Mouse (Mus musculus): Measurements from ENCODE around the gene Hapln3.

Gene Hapln3

GRCm38 (mm10) chr7:79130843-79131444 is at the start of gene Hapln3:
Gene Hapln3, minus strand, starts transcription at chr7:79131018.
- in situ Hi-C loops (cut with MboI; ENCODE audit: low sequenced_read_pairs) = no loop called here

GRCm38 (mm10) chr7:79173800-79174199 is 43.0 kb upstream of the Hapln3 start:
- in situ Hi-C loops (cut with MboI; ENCODE audit: low sequenced_read_pairs) = no loop called here

GRCm38 (mm10) chr7:79171782-79172181 is 41.0 kb upstream of the Hapln3 start:
- in situ Hi-C loops (cut with MboI; ENCODE audit: low sequenced_read_pairs) = no loop called here

- in situ Hi-C loops (cut with MboI; ENCODE audit: low sequenced_read_pairs) = no loop called here
These were observed 36.3 kb upstream of the Hapln3 start for GRCm38 (mm10) chr7:79167006-79167562.

- in situ Hi-C loops (cut with MboI; ENCODE audit: low sequenced_read_pairs) = no loop called here
These were observed 28.6 kb upstream of the Hapln3 start for GRCm38 (mm10) chr7:79159406-79159805.

GRCm38 (mm10) chr7:79149522-79149921 is 18.7 kb upstream of the Hapln3 start:
- in situ Hi-C loops (cut with MboI; ENCODE audit: low sequenced_read_pairs) = no loop called here

- in situ Hi-C loops (cut with MboI; ENCODE audit: low sequenced_read_pairs) = no loop called here
These were observed 18.0 kb upstream of the Hapln3 start, which contains the start of gene Mfge8 for GRCm38 (mm10) chr7:79148711-79149266. Gene Mfge8, minus strand, starts transcription at chr7:79149060.

GRCm38 (mm10) chr7:79147931-79148653 is 17.3 kb upstream of the Hapln3 start:
- in situ Hi-C loops (cut with MboI; ENCODE audit: low sequenced_read_pairs) = no loop called here

GRCm38 (mm10) chr7:79147011-79147837 is 16.4 kb upstream of the Hapln3 start:
- in situ Hi-C loops (cut with MboI; ENCODE audit: low sequenced_read_pairs) = no loop called here

- in situ Hi-C loops (cut with MboI; ENCODE audit: low sequenced_read_pairs) = no loop called here
These were observed 10.1 kb upstream of the Hapln3 start for GRCm38 (mm10) chr7:79140897-79141296.

- in situ Hi-C loops (cut with MboI; ENCODE audit: low sequenced_read_pairs) = loop anchor here (5.0 kb wide), 1 partner anchor 207 kb away; no protein-coding TSS in a partner anchor
These were observed 9.2 kb upstream of the Hapln3 start for GRCm38 (mm10) chr7:79139891-79140591.

GRCm38 (mm10) chr7:79139328-79139824 is 8.6 kb upstream of the Hapln3 start:
- in situ Hi-C loops (cut with MboI; ENCODE audit: low sequenced_read_pairs) = loop anchor here (5.0 kb wide), 1 partner anchor 208 kb away; no protein-coding TSS in a partner anchor

GRCm38 (mm10) chr7:79133391-79133790 is 2.6 kb upstream of the Hapln3 start:
- in situ Hi-C loops (cut with MboI; ENCODE audit: low sequenced_read_pairs) = no loop called here

- in situ Hi-C loops (cut with MboI; ENCODE audit: low sequenced_read_pairs) = no loop called here
These were observed 433 bp downstream of the Hapln3 start for GRCm38 (mm10) chr7:79130385-79130784.

- in situ Hi-C loops (cut with MboI; ENCODE audit: low sequenced_read_pairs) = no loop called here
These were observed 935 bp downstream of the Hapln3 start for GRCm38 (mm10) chr7:79129883-79130282.

GRCm38 (mm10) chr7:79123465-79123864 is 7.4 kb downstream of the Hapln3 start:
- in situ Hi-C loops (cut with MboI; ENCODE audit: low sequenced_read_pairs) = no loop called here

- in situ Hi-C loops (cut with MboI; ENCODE audit: low sequenced_read_pairs) = no loop called here
These were observed 17.0 kb downstream of the Hapln3 start for GRCm38 (mm10) chr7:79113848-79114247.

GRCm38 (mm10) chr7:79096492-79096891 is 34.3 kb downstream of the Hapln3 start:
- in situ Hi-C loops (cut with MboI; ENCODE audit: low sequenced_read_pairs) = no loop called here

GRCm38 (mm10) chr7:79089111-79089510 is 41.7 kb downstream of the Hapln3 start:
- in situ Hi-C loops (cut with MboI; ENCODE audit: low sequenced_read_pairs) = loop anchor here (10.0 kb wide), 1 partner anchor 154 kb away; no protein-coding TSS in a partner anchor
